Mouse (Mus musculus): ENCODE measurements around the gene AW011738.

- no peak for TF ChIP-seq CTCF (IDR thresholded peaks at IDR 0.05)
- no peak for TF ChIP-seq EP300 (IDR thresholded peaks at IDR 0.05; ENCODE audit: insufficient read depth, low read depth, low read length)
Observed at GRCm38 (mm10) chr4:156168611-156169010, 34.5 kb upstream of the AW011738 start.
